Mouse (Mus musculus): Measurements from ENCODE around the gene Spag5.
A peak's percentile ranks its signal among the peaks of the same experiment; 100 is the strongest.

Spag5 gene

DNA sequence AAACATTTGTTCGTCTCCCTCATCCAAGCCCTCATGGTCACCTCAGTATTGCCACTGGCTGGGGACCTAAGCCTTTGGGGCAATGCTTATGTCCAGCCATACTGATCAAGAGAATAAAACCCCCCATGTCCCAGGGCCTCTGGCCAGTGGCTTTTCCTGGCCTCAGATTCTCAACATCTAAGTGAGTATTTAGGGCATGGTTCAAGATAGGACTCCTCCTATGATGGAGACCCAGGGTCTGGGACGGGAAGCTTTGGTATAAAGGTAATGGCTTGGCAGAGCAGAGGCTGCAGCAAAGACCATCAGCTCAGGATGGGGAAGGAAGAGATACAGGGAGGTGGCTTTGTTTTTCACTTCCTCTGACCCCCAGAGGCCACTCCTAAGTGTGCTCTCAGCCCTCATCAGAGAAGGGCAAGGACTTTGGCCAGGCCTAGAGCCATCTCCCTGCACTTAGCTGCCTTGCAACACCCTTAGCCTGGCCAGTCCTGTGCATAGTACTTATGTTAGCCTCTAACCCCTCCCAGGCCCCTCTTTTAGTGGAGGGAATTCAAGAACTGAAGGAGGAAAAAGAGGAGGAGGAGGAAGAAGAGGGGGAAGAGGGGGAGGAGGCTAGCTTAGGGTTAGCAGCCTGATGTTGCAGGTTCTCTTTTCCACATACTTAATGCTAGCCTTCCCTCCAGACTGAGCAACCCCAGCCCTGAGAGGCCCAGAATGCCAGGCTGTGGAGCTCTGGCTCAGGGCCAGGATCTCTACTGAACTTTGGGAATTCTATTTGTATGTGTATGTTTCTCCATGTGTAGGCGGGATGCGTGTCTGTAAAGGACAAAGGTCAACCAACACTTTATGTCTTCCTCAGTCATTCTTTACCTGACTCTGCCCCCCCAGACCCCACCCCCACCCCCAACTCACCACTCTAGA, 48.4 kb downstream of the Spag5 start:
- DNase-seq (ENCODE audit: low spot score), result peak; percentile 47

DNA sequence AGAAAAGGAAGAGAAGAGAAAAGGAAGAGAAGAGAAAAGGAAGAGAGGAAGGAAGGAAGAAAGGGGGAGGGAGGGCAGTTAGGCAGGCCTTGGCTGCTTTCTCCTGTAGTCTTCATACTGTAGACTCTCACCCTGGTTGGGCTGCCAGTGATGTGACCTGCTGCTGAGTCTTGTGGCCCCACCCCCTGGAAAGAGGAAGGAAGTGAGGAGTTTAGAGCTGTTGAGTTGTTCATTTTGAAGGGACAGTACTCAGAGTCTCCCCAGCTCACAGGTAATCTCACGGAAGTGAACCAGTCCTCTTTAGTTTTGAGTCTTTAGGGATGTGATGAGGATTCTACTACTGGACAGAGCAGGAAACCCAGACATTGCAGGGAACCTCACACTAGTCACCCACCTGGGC, 51.8 kb downstream of the Spag5 start:
- no peak for DNase-seq (ENCODE audit: low spot score)

DNA sequence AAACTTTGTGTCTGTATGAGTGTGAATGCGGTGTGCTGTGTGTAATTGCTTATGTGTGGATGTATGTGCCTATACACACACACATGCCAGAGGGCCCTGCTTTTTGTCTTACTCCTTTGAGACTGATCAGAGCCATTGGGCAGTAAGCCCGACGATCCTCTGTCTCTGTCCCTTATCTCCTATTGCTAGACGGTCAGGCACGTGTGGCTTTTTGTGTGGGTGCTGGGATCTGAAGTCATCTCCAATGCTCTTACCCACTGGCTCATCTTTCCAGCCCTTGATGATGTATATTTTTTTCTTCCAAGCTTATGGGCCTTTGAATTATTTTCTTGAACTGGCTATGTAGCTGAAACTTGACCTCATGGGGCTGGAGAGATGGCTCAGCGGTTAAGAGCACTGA, 53.6 kb downstream of the Spag5 start:
- no peak for DNase-seq (ENCODE audit: low spot score)

DNA sequence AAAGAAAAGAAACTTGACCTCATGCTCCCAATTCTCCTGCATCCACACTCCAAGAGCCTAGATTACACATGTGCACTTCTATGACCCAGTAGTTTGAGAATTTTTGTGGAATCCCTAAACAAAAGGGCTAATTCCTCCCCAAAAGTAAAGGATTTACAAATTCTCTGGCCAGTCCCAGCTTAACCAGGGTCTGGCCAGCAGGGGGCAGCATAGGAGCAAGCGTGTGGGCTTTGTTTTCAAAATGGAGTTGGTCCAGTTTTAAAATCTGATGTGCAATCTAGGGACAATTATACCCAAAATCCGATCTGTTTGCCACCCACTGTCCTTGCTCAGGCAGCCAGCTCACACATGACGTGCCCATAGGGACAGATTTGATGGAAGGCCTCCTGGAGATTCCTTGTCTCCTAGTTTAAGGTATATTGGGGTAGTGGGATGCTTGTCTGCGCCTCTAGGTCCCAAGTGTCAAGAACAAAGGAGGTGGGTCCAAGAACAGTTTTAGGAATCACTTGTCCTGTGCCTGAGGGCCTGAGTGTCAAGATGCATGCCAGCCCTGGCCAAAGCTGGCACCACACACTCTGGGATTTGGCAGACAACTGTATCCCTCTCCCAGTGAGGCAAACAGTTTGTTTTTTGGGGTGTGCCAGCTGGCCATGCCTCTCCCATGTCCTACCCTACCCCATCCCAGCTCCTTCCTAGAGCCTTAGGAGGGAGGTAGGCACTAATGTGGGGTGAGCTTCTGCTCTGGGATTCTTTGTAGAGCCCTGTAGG, 54.3 kb downstream of the Spag5 start:
- DNase-seq (ENCODE audit: low spot score), result no peak

DNA sequence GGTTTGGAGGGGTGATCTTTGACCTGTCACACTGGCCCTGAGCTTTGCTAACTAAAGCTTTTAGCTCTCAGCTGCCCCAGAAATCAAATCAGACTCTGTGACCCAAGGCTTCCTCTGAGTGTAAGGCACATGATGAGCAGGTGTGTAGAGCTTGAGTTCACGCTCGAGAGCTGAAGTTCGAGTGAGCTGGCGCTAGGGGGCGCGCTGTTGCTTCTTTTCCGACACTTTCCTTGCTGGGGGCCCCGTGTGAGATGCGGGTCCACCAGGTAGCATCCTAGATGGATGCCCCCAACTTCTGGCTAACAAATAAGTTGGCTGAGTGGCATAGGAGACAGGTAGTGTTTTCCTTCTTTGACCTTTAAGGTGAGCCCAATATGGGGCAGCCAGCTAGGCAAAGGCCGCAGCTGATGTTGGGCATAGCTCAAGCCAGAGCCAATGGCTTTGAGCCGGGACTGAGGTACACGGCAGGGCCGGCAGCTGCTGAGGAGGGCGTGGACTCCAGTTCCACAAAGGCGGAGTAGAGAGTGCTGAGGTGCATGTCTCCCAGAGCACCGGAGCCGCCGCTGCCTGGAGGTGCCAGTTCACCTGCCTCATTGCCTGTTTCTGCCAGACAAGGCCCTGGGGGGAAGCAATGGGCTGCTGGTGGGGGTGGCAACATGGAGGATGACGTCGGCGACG, 57.1 kb downstream of the Spag5 start:
- DNase-seq (ENCODE audit: low spot score), result no peak

DNA sequence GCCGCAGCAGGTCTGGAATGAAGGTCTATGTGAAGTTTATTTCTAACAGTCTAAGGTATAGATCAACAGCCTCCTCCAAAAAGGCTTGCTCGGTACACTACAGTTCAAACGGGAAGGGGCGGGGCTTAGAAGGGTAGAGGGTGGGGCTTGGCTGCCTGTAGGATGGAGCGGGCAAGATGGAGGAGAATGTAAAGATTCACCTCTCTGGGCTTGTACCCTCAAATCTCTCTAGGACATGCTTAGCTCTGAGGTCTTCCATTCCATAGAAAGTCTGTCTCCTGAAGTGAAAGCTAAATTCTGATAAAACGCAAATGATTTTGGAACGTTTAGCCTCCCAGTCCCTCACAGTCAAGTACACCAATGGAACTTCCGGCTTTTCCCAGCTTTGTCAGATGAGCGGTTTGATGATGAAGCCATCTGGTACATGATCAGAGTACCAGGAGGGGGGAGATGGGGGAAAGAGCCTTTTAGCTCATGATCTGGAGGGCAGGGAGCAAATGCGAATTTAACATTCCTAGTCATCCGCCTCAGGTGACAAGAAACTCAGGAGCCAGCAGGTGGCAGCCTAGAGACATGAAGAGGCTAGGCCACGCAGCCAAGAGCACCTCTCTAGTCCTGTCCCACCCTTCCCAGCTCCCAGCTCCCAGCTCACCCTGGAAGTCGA, 58.9 kb downstream of the Spag5 start:
- peak; percentile 51 for DNase-seq (ENCODE audit: low spot score)

DNA sequence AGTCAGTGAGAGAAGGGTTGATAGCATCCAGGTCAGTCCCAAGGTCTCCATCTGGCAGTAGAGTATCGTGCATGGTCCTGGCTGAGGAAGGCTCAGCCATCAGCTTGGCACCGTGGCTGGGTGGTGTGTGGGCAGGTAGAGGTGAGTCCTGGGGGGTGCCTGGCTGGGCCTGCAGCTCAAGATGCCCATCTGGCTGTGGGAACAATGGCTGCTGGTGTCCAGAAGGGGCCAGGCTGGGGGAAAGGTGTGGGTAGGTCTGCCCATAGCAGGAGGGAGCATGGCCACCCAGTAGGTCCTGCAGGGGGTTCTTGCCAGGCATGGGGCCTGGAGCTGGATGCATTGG, 59.4 kb downstream of the Spag5 start:
- no peak for DNase-seq (ENCODE audit: low spot score)

DNA sequence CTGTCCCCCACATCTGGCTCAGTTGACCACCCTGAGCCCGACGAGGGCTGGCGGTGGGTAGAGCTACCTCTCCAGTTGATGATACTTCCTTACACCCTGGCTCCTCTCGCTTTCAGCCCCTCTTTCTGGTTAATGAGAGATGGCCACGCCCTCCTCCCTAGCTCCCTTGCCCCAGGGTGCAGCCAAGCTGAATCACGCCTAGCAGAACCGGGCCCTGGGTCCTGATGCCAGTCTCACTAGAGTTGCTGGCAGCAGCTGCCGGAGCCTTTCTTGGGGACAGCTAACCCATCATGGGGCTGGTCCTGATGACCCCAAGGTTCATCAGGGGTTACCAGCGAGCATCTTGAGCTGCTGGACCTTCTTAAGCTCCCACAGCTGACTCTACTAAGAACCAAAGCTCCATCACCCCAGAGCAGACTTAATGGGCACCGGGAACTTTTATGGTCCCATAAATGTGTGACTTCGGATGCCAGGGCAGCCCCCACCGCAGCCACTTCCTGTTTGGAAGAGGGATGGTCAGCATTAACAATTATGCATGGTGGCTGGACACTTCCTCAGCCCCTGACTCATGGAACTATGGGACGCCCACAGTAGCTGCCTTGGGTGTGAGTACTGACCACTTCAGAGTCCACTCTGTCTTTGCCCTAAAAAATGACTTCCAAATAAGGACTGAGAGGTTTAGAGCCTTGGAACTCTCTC, 62.1 kb downstream of the Spag5 start:
- no peak for DNase-seq (ENCODE audit: low spot score)

DNA sequence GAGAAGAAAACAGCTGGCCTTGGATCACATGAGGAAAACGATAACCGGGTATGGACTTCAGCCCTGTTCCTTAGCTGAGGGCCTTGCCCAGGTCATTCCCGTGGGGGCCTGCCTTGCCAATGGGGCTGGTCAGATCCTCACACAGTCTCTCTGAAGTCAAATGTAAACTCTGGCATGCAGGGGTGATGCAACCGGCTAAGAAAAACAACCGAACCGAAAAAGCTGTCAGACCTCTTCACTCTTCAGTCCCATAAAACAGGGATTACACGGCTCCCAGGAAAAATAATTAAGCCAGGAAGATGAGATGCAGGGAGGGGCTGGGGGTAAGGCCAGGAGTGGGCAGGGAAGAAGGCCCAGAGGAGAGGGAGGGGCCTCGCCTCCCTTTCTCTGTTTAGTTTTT, 62.8 kb downstream of the Spag5 start:
- no peak for DNase-seq (ENCODE audit: low spot score)

DNA sequence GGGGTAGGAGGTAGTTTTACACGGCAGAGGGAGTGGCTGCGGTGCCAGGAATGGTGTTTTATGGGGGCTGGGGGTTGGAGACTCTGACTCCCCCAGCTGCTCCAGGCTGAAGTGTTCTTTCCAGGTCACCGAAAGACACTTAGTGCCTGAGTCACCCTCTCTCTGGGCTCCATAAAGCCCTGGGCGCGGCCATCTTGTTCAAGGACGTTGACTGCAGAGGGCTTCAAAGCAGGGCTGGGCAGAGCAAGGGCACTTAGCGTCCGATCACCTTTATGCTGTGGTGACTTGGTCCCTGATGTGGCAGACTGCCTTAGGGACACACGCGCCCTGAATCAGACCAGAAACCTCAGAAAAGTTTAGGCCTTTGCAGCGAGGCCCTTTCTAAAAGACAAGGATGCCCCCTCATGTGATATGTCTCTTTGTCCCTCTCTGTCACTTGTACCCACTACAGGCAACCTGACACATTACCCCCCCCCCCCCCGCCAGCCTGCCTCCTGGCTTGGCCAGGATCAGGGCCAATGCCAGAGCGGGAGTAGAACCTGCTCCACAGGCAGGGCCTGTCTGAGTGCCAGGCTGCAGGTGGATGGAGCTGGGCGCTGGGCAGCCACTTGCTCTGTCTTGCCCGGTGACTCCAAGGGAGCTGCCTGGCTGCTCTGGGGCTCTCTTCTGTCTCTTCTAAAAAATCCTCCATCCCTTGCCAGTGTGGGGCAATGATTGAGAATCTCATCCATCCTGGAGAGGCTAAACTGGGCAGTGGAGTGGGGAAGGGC, 66.3 kb downstream of the Spag5 start:
- no peak for DNase-seq (ENCODE audit: low spot score)

DNA sequence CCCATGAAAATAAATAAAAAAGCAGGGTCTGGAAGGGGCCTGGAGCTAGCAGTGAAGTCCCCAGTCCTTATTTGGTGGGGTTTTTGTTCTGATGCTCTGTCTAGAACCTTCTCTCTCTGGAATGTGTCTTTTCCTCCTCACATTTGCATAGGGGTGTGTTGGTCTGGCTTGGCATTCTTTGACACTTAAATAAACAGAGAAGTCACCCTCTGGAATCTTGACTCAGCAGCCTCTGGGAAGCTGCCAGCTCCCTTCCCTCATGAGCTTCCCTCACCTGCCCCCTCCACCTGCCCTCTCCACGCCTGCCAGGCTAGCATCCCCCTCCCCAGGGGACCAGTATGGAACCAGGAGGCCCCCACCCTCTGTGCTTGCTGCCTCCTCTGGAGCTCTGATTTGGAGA, 69.1 kb downstream of the Spag5 start:
- DNase-seq (ENCODE audit: low spot score), result no peak

DNA sequence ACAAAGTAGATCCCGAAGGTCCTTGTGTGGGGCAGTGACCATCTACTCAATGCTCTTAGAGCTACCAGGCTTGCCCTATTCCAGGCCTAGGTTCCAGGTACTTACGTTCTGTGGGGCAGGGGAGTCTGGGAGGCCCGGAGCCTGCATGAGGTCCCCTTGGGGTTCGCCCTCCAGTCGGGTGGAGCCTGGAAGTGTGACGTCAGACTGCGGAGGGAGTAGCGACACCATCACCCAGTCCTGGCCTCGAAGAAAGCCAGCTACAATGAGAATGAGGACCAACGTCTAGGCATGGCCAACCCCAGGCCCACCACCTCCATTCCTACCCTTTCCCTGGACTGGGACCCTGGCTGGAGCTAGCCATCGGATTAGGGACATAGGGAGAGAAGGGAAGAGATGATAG, 70.4 kb downstream of the Spag5 start:
- DNase-seq (ENCODE audit: low spot score), result no peak
